Mouse (Mus musculus): ENCODE measurements around the gene Olfr1028. TPM values are rescaled to one million over a fixed set of nuclear protein-coding genes. Genes with fewer than 3 reads are reported as not detected.

Olfr1028 gene
- polyA plus RNA-seq (2012; rRNA removed), result not detected in 2 replicates

- Histone ChIP-seq H3K36me3 (ENCODE audit: control insufficient read depth, insufficient read depth, low read length) (no peaks in the 10 kb centered on the region), H3K4me1 (replicated peaks; ENCODE audit: control insufficient read depth, insufficient read depth, low read length) (no peaks in the 10 kb centered on the region), H3K4me3 (ENCODE audit: control insufficient read depth, insufficient read depth, low read length) (no peak within 1 kb of the TSS), H3K27me3 (ENCODE audit: control insufficient read depth, insufficient read depth, low read length) (no peaks in the 10 kb centered on the region), H3K27ac (ENCODE audit: control insufficient read depth, insufficient read depth, low read length) (no peak within 1 kb of the TSS)
- TF ChIP-seq POLR2A (IDR thresholded peaks at IDR 0.05; ENCODE audit: control insufficient read depth, extremely low read depth, insufficient read depth, low read length, poor library complexity) (no peak), CTCF (IDR thresholded peaks at IDR 0.05; ENCODE audit: borderline replicate concordance, control insufficient read depth, extremely low read depth, insufficient read depth, low read length, poor library complexity) (no peak)
- no peak for DNase-seq
- WGBS, result 88% methylated on average over 1 of the region's 1 CpGs
Observed at GRCm38 (mm10) chr2:85950137-85950536, at the start of gene Olfr1028. TSS of gene Olfr1028 (plus strand) at chr2:85950437.

- Histone ChIP-seq H3K4me3 (ENCODE audit: control insufficient read depth, insufficient read depth, low read length) (no peak within 1 kb of the TSS), H3K27me3 (ENCODE audit: control insufficient read depth, insufficient read depth, low read length) (no peaks in the 10 kb centered on the region), H3K36me3 (ENCODE audit: control insufficient read depth, insufficient read depth, low read length) (no peaks in the 10 kb centered on the region), H3K4me1 (replicated peaks; ENCODE audit: control insufficient read depth, insufficient read depth, low read length) (no peaks in the 10 kb centered on the region), H3K27ac (ENCODE audit: control insufficient read depth, insufficient read depth, low read length) (no peak within 1 kb of the TSS)
- 89% methylated on average over 3 of the region's 3 CpGs for WGBS
- DNase-seq, result no peak
- TF ChIP-seq POLR2A (IDR thresholded peaks at IDR 0.05; ENCODE audit: control insufficient read depth, extremely low read depth, insufficient read depth, low read length, poor library complexity) (no peak), CTCF (IDR thresholded peaks at IDR 0.05; ENCODE audit: borderline replicate concordance, control insufficient read depth, extremely low read depth, insufficient read depth, low read length, poor library complexity) (no peak)
Observed at GRCm38 (mm10) chr2:85904952-85905351, 45.3 kb upstream of the Olfr1028 start, which contains the start of gene Olfr1024. TSS of gene Olfr1024 (minus strand) at chr2:85905052.

DNA sequence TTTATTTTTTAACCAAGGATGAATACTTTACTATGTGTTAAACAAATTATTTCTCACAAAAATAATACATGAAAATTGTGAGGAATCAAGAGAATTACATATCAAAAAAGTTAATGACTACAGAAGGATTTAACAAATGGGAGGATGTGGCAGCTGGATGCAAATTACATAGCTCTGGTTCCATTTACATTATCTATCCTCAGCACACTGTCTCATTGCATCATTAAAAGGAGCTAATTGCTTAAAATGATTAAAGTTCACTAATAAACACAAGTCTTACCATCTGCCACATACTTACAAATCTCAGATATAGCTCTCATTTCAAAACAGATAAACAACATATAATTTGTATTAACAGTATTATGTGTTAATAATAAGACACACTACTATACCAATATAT is 37.0 kb upstream of the Olfr1028 start:
- Histone ChIP-seq H3K36me3 (ENCODE audit: control insufficient read depth, insufficient read depth, low read length) (no peaks in the 10 kb centered on the region), H3K4me1 (replicated peaks; ENCODE audit: control insufficient read depth, insufficient read depth, low read length) (no peaks in the 10 kb centered on the region), H3K27me3 (ENCODE audit: control insufficient read depth, insufficient read depth, low read length) (no peaks in the 10 kb centered on the region), H3K27ac (ENCODE audit: control insufficient read depth, insufficient read depth, low read length) (no peak overlapping the region), H3K4me3 (ENCODE audit: control insufficient read depth, insufficient read depth, low read length) (no peak overlapping the region)
- no peak for DNase-seq
- TF ChIP-seq CTCF (IDR thresholded peaks at IDR 0.05; ENCODE audit: borderline replicate concordance, control insufficient read depth, extremely low read depth, insufficient read depth, low read length, poor library complexity) (no peak), POLR2A (IDR thresholded peaks at IDR 0.05; ENCODE audit: control insufficient read depth, extremely low read depth, insufficient read depth, low read length, poor library complexity) (no peak)

DNA sequence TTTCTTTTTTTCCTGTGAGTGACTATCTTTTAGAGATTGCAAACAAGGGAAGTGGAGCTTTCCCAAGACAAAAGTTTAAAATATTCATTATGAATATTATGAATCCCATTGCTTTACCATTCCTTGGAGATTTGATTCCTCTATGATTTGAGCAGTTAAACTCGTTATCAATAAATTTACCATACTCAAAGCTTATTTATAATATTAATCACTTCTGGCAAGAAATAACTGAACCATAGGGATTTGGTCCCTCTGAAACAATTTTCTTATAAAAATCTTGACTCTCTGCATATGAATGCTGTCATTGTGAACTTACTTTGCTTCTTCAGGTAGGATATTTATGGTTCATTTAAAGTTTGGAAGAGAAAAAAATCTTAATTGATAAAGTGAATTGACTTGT is 35.3 kb upstream of the Olfr1028 start, which contains the start of gene Olfr1025-ps1:
Gene Olfr1025-ps1 (plus strand): TSS at position 301 of the 400 bp plus-strand sequence.
- no peak within 1 kb of the TSS for H3K27ac ChIP-seq (ENCODE audit: control insufficient read depth, insufficient read depth, low read length)
- no peaks in the 10 kb centered on the region for H3K36me3 ChIP-seq (ENCODE audit: control insufficient read depth, insufficient read depth, low read length)
- H3K4me1 ChIP-seq (replicated peaks; ENCODE audit: control insufficient read depth, insufficient read depth, low read length), result no peaks in the 10 kb centered on the region
- no peaks in the 10 kb centered on the region for H3K27me3 ChIP-seq (ENCODE audit: control insufficient read depth, insufficient read depth, low read length)
- WGBS, result 65% methylated on average over 1 of the region's 1 CpGs
- no peak for TF ChIP-seq CTCF (IDR thresholded peaks at IDR 0.05; ENCODE audit: borderline replicate concordance, control insufficient read depth, extremely low read depth, insufficient read depth, low read length, poor library complexity)
- TF ChIP-seq POLR2A (IDR thresholded peaks at IDR 0.05; ENCODE audit: control insufficient read depth, extremely low read depth, insufficient read depth, low read length, poor library complexity), result no peak
- H3K4me3 ChIP-seq (ENCODE audit: control insufficient read depth, insufficient read depth, low read length), result no peak within 1 kb of the TSS
- no peak for DNase-seq

DNA sequence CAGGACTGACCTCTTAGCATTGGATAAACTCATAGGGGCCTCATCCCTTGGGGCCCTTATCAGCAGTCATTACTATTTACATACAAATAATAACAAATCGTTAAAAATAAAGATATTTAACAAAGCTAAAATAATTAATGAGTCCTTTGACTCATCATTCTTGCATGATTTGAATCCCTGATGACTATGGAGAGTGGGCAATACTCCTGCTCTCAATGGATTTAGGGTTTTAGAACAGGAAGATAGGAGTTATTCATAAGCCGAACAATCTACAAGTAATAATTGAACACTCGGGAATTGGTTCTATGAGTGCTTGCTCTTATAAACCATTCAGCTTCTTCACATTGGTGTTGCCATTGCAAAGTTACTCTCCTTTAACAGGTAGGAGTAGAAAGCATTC is 29.0 kb upstream of the Olfr1028 start, which contains the start of gene Olfr1026:
Gene Olfr1026 (plus strand): TSS at position 301 of the 400 bp plus-strand sequence.
- Histone ChIP-seq H3K36me3 (ENCODE audit: control insufficient read depth, insufficient read depth, low read length) (no peaks in the 10 kb centered on the region), H3K4me1 (replicated peaks; ENCODE audit: control insufficient read depth, insufficient read depth, low read length) (no peaks in the 10 kb centered on the region), H3K27me3 (ENCODE audit: control insufficient read depth, insufficient read depth, low read length) (no peaks in the 10 kb centered on the region), H3K27ac (ENCODE audit: control insufficient read depth, insufficient read depth, low read length) (no peak within 1 kb of the TSS), H3K4me3 (ENCODE audit: control insufficient read depth, insufficient read depth, low read length) (no peak within 1 kb of the TSS)
- no peak for TF ChIP-seq POLR2A (IDR thresholded peaks at IDR 0.05; ENCODE audit: control insufficient read depth, extremely low read depth, insufficient read depth, low read length, poor library complexity)
- TF ChIP-seq CTCF (IDR thresholded peaks at IDR 0.05; ENCODE audit: borderline replicate concordance, control insufficient read depth, extremely low read depth, insufficient read depth, low read length, poor library complexity), result no peak
- no peak for DNase-seq
- 93% methylated on average over 3 of the region's 3 CpGs for WGBS

- Histone ChIP-seq H3K36me3 (ENCODE audit: control insufficient read depth, insufficient read depth, low read length) (no peaks in the 10 kb centered on the region), H3K4me3 (ENCODE audit: control insufficient read depth, insufficient read depth, low read length) (no peak within 1 kb of the TSS), H3K4me1 (replicated peaks; ENCODE audit: control insufficient read depth, insufficient read depth, low read length) (no peaks in the 10 kb centered on the region), H3K27me3 (ENCODE audit: control insufficient read depth, insufficient read depth, low read length) (no peaks in the 10 kb centered on the region), H3K27ac (ENCODE audit: control insufficient read depth, insufficient read depth, low read length) (no peak within 1 kb of the TSS)
- no peak for TF ChIP-seq CTCF (IDR thresholded peaks at IDR 0.05; ENCODE audit: borderline replicate concordance, control insufficient read depth, extremely low read depth, insufficient read depth, low read length, poor library complexity)
- TF ChIP-seq POLR2A (IDR thresholded peaks at IDR 0.05; ENCODE audit: control insufficient read depth, extremely low read depth, insufficient read depth, low read length, poor library complexity), result no peak
- 93% methylated on average over 2 of the region's 2 CpGs for WGBS
- no peak for DNase-seq
Observed at GRCm38 (mm10) chr2:85973595-85973994, 23.4 kb downstream of the Olfr1028 start, which contains the start of gene Olfr1029. TSS of gene Olfr1029 (plus strand) at chr2:85973895.

GRCm38 (mm10) chr2:85978976-85979375 is 28.7 kb downstream of the Olfr1028 start, which contains the start of gene Olfr1030:
TSS of gene Olfr1030 (plus strand) at chr2:85979276.
- no peaks in the 10 kb centered on the region for H3K27me3 ChIP-seq (ENCODE audit: control insufficient read depth, insufficient read depth, low read length)
- no peak within 1 kb of the TSS for H3K27ac ChIP-seq (ENCODE audit: control insufficient read depth, insufficient read depth, low read length)
- WGBS, result 69% methylated on average over 1 of the region's 1 CpGs
- H3K4me1 ChIP-seq (replicated peaks; ENCODE audit: control insufficient read depth, insufficient read depth, low read length), result no peaks in the 10 kb centered on the region
- TF ChIP-seq POLR2A (IDR thresholded peaks at IDR 0.05; ENCODE audit: control insufficient read depth, extremely low read depth, insufficient read depth, low read length, poor library complexity) (no peak), CTCF (IDR thresholded peaks at IDR 0.05; ENCODE audit: borderline replicate concordance, control insufficient read depth, extremely low read depth, insufficient read depth, low read length, poor library complexity) (no peak)
- DNase-seq, result no peak
- no peaks in the 10 kb centered on the region for H3K36me3 ChIP-seq (ENCODE audit: control insufficient read depth, insufficient read depth, low read length)
- H3K4me3 ChIP-seq (ENCODE audit: control insufficient read depth, insufficient read depth, low read length), result no peak within 1 kb of the TSS

Measured in thymus, adult 2 months (tissue).